Mouse (Mus musculus): ENCODE measurements around the gene Cmtm4. TPM values are rescaled to one million over a fixed set of nuclear protein-coding genes. Genes with fewer than 3 reads are reported as not detected.

The Cmtm4 gene
- polyA plus RNA-seq, 1 experiment from 2014 or later: 4.3 TPM

DNA sequence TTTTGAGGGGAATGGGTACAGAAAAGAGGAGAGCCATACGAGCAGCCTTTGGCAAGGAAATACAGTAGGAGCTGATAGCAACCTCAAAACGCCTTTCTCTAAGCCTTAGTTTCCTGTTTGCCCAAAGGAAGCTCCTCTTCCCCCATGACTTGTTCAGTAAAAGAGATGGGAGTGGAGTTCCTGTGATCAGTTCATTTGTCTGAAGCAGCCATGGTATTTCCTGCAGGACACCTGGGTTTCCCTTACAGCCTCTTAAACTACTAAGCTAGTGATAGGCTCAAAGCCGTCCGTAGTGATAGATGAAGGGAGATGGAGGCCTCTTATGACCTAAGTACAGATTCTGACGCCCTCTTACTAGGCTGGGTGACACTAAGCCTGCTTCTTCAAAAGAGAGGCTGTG lies 53.2 kb downstream of the Cmtm4 start:
- 79% methylated on average over 5 of the region's 5 CpGs for WGBS
- no peak overlapping the region for H3K9ac ChIP-seq (ENCODE audit: low read depth, low read length)
- peaks cover 11% of the 10 kb centered on the region; the same call in 1 of the 2 replicates for H3K4me1 ChIP-seq (ENCODE audit: control insufficient read depth, insufficient read depth, low read length)
- ATAC-seq (ENCODE audit: low read depth): no peak
- H3K27ac ChIP-seq (replicated peaks; ENCODE audit: low read depth, low read length): no peak overlapping the region
- no peak overlapping the region for H3K4me2 ChIP-seq (ENCODE audit: low read depth, low read length)
- no peaks in the 10 kb centered on the region for H3K27me3 ChIP-seq (replicated peaks; ENCODE audit: control insufficient read depth, insufficient read depth, low read length)
- H3K4me3 ChIP-seq (ENCODE audit: low read depth, low read length): no peak overlapping the region
- H3K9me3 ChIP-seq (ENCODE audit: control insufficient read depth, low read length): no peaks in the 10 kb centered on the region
- peaks cover 25% of the 10 kb centered on the region for H3K36me3 ChIP-seq (ENCODE audit: control insufficient read depth, insufficient read depth, low read length)
- DNase-seq (ENCODE audit: low spot score): no peak

DNA sequence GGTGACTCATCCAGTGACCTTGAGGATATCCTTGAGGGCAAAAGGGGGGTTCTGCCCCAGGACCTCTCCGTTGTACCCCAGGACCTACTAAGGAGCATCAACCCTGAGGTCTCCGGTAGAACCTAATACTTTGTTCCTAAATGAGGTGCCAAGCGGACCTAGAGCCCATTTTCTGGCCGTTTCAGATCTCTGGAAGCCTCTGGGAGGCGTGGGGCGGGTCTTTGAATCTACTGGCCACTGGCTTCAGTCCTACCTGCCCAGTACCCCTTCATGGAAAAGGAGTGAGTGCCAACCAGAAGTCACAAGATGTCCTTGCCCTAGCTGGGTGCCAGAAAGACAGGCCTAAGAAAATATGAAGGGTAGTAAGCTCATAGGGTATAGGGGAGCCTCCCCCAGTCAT lies 53.9 kb downstream of the Cmtm4 start:
- H3K27ac ChIP-seq (replicated peaks; ENCODE audit: low read depth, low read length): peak overlapping the region; percentile 89
- no peaks in the 10 kb centered on the region for H3K9me3 ChIP-seq (ENCODE audit: control insufficient read depth, low read length)
- peaks cover 11% of the 10 kb centered on the region; the same call in 1 of the 2 replicates for H3K4me1 ChIP-seq (ENCODE audit: control insufficient read depth, insufficient read depth, low read length)
- 33% methylated on average over 6 of the region's 6 CpGs for WGBS
- H3K4me3 ChIP-seq (ENCODE audit: low read depth, low read length): peak overlapping the region; percentile 65
- H3K36me3 ChIP-seq (ENCODE audit: control insufficient read depth, insufficient read depth, low read length): peaks cover 18% of the 10 kb centered on the region
- H3K4me2 ChIP-seq (ENCODE audit: low read depth, low read length): peak overlapping the region; percentile 84
- no peak for ATAC-seq (ENCODE audit: low read depth)
- H3K27me3 ChIP-seq (replicated peaks; ENCODE audit: control insufficient read depth, insufficient read depth, low read length): no peaks in the 10 kb centered on the region
- peak overlapping the region; percentile 93; the same call in 1 of the 2 replicates for H3K9ac ChIP-seq (ENCODE audit: low read depth, low read length)
- DNase-seq (ENCODE audit: low spot score): no peak

DNA sequence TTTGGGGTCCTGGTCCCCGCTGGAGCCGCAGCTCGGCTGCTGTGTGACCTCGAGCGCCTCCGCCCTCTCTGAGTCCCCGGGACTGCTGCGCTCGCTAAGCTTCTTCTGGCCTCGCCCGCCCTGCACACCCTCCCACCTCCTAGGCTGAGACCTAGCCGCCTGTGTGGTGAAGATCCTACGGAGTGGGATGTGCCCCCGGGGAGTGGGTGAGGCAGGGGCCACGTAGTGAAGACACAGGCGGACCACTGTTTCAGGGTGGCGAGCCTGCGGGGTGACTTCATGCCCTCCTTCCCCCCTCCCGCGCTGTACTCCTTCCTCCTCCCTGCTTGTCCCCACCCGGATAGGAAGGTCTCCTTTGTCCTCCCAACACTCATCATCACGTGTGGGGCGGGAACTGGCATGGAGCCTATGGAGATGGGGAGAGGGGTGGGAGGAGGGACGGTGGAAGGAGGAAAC lies 54.5 kb downstream of the Cmtm4 start:
- no peaks in the 10 kb centered on the region for H3K27me3 ChIP-seq (replicated peaks; ENCODE audit: control insufficient read depth, insufficient read depth, low read length)
- DNase-seq (ENCODE audit: low spot score): peak; percentile 93
- peaks cover 14% of the 10 kb centered on the region; the same call in 1 of the 2 replicates for H3K36me3 ChIP-seq (ENCODE audit: control insufficient read depth, insufficient read depth, low read length)
- peak overlapping the region; percentile 89 for H3K27ac ChIP-seq (replicated peaks; ENCODE audit: low read depth, low read length)
- ATAC-seq (ENCODE audit: low read depth): peak; percentile 69
- peak overlapping the region; percentile 65 for H3K4me3 ChIP-seq (ENCODE audit: low read depth, low read length)
- peak overlapping the region; percentile 84 for H3K4me2 ChIP-seq (ENCODE audit: low read depth, low read length)
- under 1% methylated on average over 16 of the region's 24 CpGs for WGBS
- peaks cover 11% of the 10 kb centered on the region; the same call in 1 of the 2 replicates for H3K4me1 ChIP-seq (ENCODE audit: control insufficient read depth, insufficient read depth, low read length)
- H3K9ac ChIP-seq (ENCODE audit: low read depth, low read length): peak overlapping the region; percentile 93
- H3K9me3 ChIP-seq (ENCODE audit: control insufficient read depth, low read length): no peaks in the 10 kb centered on the region

DNA sequence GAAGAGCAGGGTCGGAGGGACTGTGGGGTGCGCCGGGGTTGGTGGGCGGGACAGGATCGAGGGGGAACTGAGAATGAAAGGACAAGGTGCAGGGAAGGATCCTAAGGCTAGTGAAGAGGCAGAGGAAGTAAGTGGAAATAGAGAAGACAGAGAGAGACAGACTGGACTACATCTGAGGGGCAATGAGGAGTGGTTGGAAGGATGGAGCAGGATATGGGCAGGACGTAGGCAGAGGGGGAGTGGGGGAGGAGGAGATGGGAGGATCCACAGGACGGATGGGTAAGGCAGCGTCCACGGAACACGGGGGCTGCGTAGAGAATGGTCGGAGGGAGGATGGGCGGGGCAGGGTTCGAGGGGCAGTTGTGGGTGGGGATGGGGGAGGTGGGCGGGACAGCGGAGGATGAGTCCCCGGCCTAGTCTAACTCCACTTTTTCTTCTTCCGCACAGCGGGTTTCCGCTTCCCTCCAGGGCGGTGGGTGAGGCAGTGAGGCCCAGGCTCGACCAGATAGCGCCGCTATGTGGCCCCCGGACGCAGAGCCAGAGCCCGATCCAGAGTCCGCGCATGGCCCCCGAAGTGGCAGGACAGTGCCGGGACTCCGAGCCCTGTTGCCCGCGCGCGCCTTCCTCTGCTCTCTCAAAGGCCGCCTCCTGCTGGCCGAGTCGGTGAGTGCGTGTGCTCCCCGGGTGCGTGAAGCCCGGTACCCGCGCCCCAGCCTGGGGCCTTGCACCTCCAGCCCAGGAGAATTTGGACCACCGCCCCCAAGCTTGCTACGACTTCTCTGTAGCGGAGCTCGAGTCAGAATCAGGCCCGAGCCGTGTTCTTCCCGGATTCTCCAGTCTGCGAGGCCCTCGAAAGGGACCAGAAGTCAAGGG lies 55.1 kb downstream of the Cmtm4 start:
- Histone ChIP-seq H3K36me3 (ENCODE audit: control insufficient read depth, insufficient read depth, low read length) (peaks cover 13% of the 10 kb centered on the region; the same call in 1 of the 2 replicates), H3K9me3 (ENCODE audit: control insufficient read depth, low read length) (no peaks in the 10 kb centered on the region), H3K4me1 (ENCODE audit: control insufficient read depth, insufficient read depth, low read length) (peaks cover 11% of the 10 kb centered on the region; the same call in 1 of the 2 replicates), H3K9ac (ENCODE audit: low read depth, low read length) (peak overlapping the region; percentile 93), H3K27ac (replicated peaks; ENCODE audit: low read depth, low read length) (peak overlapping the region; percentile 89), H3K27me3 (replicated peaks; ENCODE audit: control insufficient read depth, insufficient read depth, low read length) (no peaks in the 10 kb centered on the region), H3K4me2 (ENCODE audit: low read depth, low read length) (peak overlapping the region; percentile 84), H3K4me3 (ENCODE audit: low read depth, low read length) (peak overlapping the region; percentile 65)
- peak; percentile 83 for ATAC-seq (ENCODE audit: low read depth)
- WGBS: under 1% methylated on average over 43 of the region's 54 CpGs
- peak; percentile 94 for DNase-seq (ENCODE audit: low spot score)

DNA sequence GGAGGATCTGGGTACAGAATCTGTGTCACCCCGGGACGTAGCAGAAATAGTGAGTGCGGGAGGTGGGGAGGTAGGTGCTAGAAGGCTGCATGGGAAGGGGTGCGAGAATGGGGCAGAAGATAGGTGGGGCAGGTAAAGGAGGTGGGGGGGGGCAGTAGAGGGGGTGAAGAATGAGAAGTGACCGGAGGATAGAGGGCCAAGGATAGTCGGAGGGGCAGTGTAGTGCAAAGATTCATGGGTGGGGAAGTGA lies 55.7 kb downstream of the Cmtm4 start:
- Histone ChIP-seq H3K27me3 (replicated peaks; ENCODE audit: control insufficient read depth, insufficient read depth, low read length) (no peaks in the 10 kb centered on the region), H3K9ac (ENCODE audit: low read depth, low read length) (peak overlapping the region; percentile 93), H3K4me1 (ENCODE audit: control insufficient read depth, insufficient read depth, low read length) (peaks cover 11% of the 10 kb centered on the region; the same call in 1 of the 2 replicates), H3K4me3 (ENCODE audit: low read depth, low read length) (peak overlapping the region; percentile 65), H3K9me3 (ENCODE audit: control insufficient read depth, low read length) (no peaks in the 10 kb centered on the region), H3K36me3 (ENCODE audit: control insufficient read depth, insufficient read depth, low read length) (0 out of 2 replicates have a peak, but pooled peaks cover 8% of the 10 kb centered on the region), H3K4me2 (ENCODE audit: low read depth, low read length) (peak overlapping the region; percentile 84), H3K27ac (replicated peaks; ENCODE audit: low read depth, low read length) (peak overlapping the region; percentile 89)
- ATAC-seq (ENCODE audit: low read depth) (no peak; the same call in 1 of the 2 replicates), DNase-seq (ENCODE audit: low spot score) (no peak)
- whole genome bisulfite sequencing: 5% methylated on average over 6 of the region's 6 CpGs

DNA sequence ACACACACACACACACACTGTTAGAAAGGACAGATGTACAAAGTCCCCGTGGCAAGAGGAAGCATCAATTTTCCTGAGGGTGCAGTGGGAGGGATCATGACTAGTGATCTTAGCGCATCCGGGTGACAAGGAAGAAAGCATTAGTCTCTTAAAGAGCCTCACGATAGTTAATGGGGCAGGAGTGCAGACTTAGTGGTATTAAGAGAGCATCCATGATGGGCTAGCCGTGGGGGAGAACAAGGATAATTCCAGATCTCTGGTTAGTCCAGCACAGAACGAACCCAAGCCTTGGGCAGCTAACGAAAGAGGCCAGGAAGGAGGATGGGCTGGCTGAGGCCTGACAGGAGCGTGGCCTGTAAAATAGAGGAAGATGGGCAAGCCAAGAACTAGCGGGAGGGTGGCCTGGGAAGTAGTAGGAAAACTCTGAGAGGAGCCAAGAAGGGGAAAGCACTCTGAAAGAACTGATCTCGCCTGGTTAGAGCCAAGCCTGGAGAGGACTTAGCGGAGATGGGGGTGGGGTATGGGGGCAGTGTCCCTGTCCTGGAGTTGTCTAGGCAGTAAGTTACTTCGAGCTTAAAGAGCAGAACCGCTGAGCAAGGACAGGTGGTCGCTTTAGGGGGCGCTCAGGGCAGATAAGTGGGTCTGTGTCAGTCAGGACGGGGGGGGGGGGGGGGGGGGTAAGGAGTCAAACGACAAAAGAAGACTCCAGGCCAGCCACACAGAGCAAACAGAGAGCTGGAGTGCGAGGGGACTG lies 56.2 kb downstream of the Cmtm4 start, which contains the start of gene Cmtm3:
Cmtm3 (plus strand) TSS at position 182 of the 754 bp plus-strand sequence.
- H3K9ac ChIP-seq (ENCODE audit: low read depth, low read length): peak within 1 kb of the TSS; percentile 93
- H3K4me1 ChIP-seq (ENCODE audit: control insufficient read depth, insufficient read depth, low read length): peaks cover 11% of the 10 kb centered on the region; the same call in 1 of the 2 replicates
- ATAC-seq (ENCODE audit: low read depth): no peak
- H3K36me3 ChIP-seq (ENCODE audit: control insufficient read depth, insufficient read depth, low read length): 0 out of 2 replicates have a peak, but pooled peaks cover 3% of the 10 kb centered on the region
- peak within 1 kb of the TSS; percentile 65 for H3K4me3 ChIP-seq (ENCODE audit: low read depth, low read length)
- H3K4me2 ChIP-seq (ENCODE audit: low read depth, low read length): peak within 1 kb of the TSS; percentile 84
- DNase-seq (ENCODE audit: low spot score): peak; percentile 48
- WGBS: 17% methylated on average over 17 of the region's 18 CpGs
- H3K27me3 ChIP-seq (replicated peaks; ENCODE audit: control insufficient read depth, insufficient read depth, low read length): no peaks in the 10 kb centered on the region
- H3K9me3 ChIP-seq (ENCODE audit: control insufficient read depth, low read length): no peaks in the 10 kb centered on the region
- peak within 1 kb of the TSS; percentile 89 for H3K27ac ChIP-seq (replicated peaks; ENCODE audit: low read depth, low read length)

DNA sequence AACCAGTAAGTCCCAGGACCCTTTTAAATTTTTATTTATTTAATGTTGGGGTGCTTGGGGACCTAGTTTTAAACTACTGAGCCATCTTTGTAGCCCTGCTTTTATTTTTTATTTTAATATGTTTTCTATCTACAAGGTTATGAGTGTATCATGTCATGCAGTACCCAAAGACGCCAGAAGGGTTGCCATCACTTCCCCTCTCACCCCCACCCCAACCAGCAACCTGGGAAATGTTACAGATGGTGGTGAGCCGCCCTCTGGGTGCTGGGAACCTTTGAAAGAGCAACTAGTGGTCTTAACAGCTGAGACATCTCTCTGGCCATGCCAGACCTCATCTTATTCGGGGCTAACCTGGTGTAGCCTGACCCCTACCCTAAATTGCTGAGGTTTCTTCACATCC lies 57.7 kb downstream of the Cmtm4 start:
- Histone ChIP-seq H3K9me3 (ENCODE audit: control insufficient read depth, low read length) (no peaks in the 10 kb centered on the region), H3K27ac (replicated peaks; ENCODE audit: low read depth, low read length) (no peak overlapping the region), H3K9ac (ENCODE audit: low read depth, low read length) (no peak overlapping the region), H3K4me1 (ENCODE audit: control insufficient read depth, insufficient read depth, low read length) (peaks cover 11% of the 10 kb centered on the region; the same call in 1 of the 2 replicates), H3K36me3 (ENCODE audit: control insufficient read depth, insufficient read depth, low read length) (no peaks in the 10 kb centered on the region), H3K4me3 (ENCODE audit: low read depth, low read length) (no peak overlapping the region), H3K4me2 (ENCODE audit: low read depth, low read length) (no peak overlapping the region), H3K27me3 (replicated peaks; ENCODE audit: control insufficient read depth, insufficient read depth, low read length) (no peaks in the 10 kb centered on the region)
- no peak for DNase-seq (ENCODE audit: low spot score)
- no peak for ATAC-seq (ENCODE audit: low read depth)
- WGBS: 52% methylated on average over 3 of the region's 3 CpGs

DNA sequence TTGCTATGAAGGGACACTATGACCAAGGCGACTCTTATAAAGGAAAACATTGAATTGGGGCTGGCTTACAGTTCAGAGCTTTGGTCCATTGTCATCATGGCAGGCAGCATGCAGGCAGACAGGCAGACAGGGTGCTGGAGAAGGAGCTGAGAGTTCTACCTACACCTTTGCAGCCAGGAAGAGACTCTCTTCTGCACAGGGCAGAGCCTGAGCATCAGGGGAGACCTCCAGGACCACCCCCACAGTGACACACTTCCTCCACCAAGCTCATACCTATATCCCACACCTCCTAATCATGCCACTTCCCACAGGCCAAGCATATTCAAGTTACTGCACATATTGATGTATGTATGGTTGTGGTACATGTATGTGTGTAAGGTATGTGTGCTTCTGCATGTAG lies 58.8 kb downstream of the Cmtm4 start:
- no peaks in the 10 kb centered on the region for H3K36me3 ChIP-seq (ENCODE audit: control insufficient read depth, insufficient read depth, low read length)
- ATAC-seq (ENCODE audit: low read depth): no peak
- peaks cover 10% of the 10 kb centered on the region; the same call in 1 of the 2 replicates for H3K4me1 ChIP-seq (ENCODE audit: control insufficient read depth, insufficient read depth, low read length)
- no peak overlapping the region for H3K4me2 ChIP-seq (ENCODE audit: low read depth, low read length)
- no peaks in the 10 kb centered on the region for H3K27me3 ChIP-seq (replicated peaks; ENCODE audit: control insufficient read depth, insufficient read depth, low read length)
- no peaks in the 10 kb centered on the region for H3K9me3 ChIP-seq (ENCODE audit: control insufficient read depth, low read length)
- DNase-seq (ENCODE audit: low spot score): no peak
- WGBS: 91% methylated on average over 1 of the region's 1 CpGs
- no peak overlapping the region for H3K9ac ChIP-seq (ENCODE audit: low read depth, low read length)
- no peak overlapping the region for H3K4me3 ChIP-seq (ENCODE audit: low read depth, low read length)
- no peak overlapping the region for H3K27ac ChIP-seq (replicated peaks; ENCODE audit: low read depth, low read length)

Measured in embryonic facial prominence, embryonic 14.5 days (tissue).